Mouse (Mus musculus): ENCODE results near the gene Ttc22. TPM values are rescaled to one million over a fixed set of nuclear protein-coding genes. Genes with fewer than 3 reads are reported as not detected.
A peak's percentile ranks its signal among the peaks of the same experiment; 100 is the strongest.

The Ttc22 gene
- polyA plus RNA-seq, 1 experiment from 2014 or later, result 0.10 TPM

DNA sequence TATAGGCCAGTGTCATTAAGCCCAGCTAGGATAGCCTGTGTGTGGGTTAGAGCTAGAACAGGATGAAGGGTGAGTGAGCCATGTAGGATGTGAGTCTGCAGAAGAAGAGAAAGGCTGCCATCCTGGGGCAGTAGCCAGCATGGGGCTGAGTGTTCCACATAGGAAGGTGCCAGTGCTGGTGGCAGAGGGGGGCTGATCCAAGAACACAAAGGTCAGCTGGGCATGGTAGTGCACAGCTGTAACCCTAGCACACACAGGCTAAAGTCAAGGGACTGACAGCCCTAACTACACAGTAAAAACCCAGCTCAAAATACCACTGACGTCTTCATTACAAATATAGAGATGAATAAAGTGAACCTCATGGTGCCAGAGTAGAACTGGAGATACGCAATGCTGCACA, 44.3 kb downstream of the Ttc22 start:
- Histone ChIP-seq H3K9me3 (replicated peaks; ENCODE audit: control insufficient read depth, low read length) (no peaks in the 10 kb centered on the region), H3K9ac (replicated peaks; ENCODE audit: low read length) (no peak overlapping the region), H3K36me3 (replicated peaks; ENCODE audit: control insufficient read depth, insufficient read depth, low read depth, low read length) (peaks cover 31% of the 10 kb centered on the region), H3K4me3 (ENCODE audit: low read depth, low read length) (no peak overlapping the region), H3K4me2 (ENCODE audit: low read depth, low read length) (no peak overlapping the region), H3K27me3 (ENCODE audit: control insufficient read depth, insufficient read depth, low read length) (no peaks in the 10 kb centered on the region), H3K4me1 (ENCODE audit: control insufficient read depth, insufficient read depth, low read length) (no peaks in the 10 kb centered on the region), H3K27ac (replicated peaks; ENCODE audit: low read depth, low read length) (no peak overlapping the region)
- DNase-seq (ENCODE audit: low spot score) (no peak), ATAC-seq (replicated peaks; ENCODE audit: insufficient number of reproducible peaks, low FRiP score, low TSS enrichment, low read depth) (no peak)
- 98% methylated on average over 2 of the region's 2 CpGs for WGBS

DNA sequence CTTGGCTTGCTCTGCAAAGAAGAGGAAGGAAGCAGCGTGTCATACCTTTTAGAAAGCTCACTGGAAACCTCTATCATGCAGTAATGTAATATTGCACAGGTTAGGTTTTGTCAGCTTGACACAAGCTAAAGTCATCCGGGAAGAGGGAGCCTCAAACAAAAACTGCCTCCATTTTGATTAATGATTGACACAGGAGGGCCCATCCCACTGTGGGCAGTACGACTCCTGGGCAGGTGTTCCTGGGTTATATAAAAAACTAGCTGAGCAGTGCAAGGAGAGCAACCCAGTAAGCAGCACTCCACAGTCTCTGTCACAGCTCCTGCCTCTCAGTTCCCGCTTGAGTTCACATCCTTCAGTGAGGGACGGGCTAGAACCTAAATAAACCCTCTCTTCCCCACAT, 54.5 kb downstream of the Ttc22 start:
- 92% methylated on average over 5 of the region's 5 CpGs for WGBS

DNA sequence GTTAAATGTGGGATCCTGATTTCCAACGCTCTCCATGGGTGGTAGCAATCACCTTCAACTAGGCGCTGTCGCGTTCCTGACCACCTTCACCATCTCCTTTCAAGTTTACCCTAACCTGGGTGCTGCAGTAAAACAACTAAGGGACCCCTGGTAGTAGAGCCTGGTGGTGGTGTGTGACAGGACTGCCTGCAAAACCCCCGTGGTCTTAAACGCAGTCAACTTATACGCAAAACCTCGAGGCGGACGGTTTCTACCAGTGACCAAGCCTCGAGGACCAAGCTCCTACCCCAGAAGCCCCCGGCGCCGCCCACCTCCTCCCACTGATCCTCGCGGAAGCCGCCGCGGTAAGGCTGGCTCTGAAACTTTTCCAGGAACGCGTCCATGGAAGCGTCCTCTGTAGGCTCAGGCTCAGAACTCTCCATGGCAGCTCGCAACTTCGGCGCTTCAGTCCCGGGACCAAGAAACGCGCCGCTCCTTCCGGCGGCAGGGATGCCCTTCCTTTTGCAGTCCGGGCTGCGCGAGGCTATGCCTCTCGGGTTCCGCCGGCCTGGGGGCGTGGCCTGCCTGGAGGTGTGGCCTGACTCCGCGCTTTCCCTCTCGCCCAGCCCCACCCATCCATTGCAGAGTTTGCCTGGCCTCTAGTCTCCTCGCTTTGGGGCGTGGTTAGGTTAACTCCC, 56.3 kb downstream of the Ttc22 start, which contains the start of gene Ttc4:
Ttc4 (minus strand) TSS at position 503 of the 677 bp plus-strand sequence.
- Histone ChIP-seq H3K4me1 (ENCODE audit: control insufficient read depth, insufficient read depth, low read length) (no peaks in the 10 kb centered on the region), H3K4me2 (ENCODE audit: low read depth, low read length) (peak within 1 kb of the TSS; percentile 78), H3K36me3 (replicated peaks; ENCODE audit: control insufficient read depth, insufficient read depth, low read depth, low read length) (peaks cover 2% of the 10 kb centered on the region; the same call in 1 of the 2 replicates), H3K27me3 (ENCODE audit: control insufficient read depth, insufficient read depth, low read length) (no peaks in the 10 kb centered on the region), H3K27ac (replicated peaks; ENCODE audit: low read depth, low read length) (no peak within 1 kb of the TSS; the same call in 1 of the 2 replicates), H3K4me3 (ENCODE audit: low read depth, low read length) (peak within 1 kb of the TSS; percentile 88), H3K9ac (replicated peaks; ENCODE audit: low read length) (peak within 1 kb of the TSS; percentile 90), H3K9me3 (replicated peaks; ENCODE audit: control insufficient read depth, low read length) (no peaks in the 10 kb centered on the region)
- ATAC-seq (replicated peaks; ENCODE audit: insufficient number of reproducible peaks, low FRiP score, low TSS enrichment, low read depth), result peak; percentile 95
- WGBS, result under 1% methylated on average over 43 of the region's 43 CpGs
- peak; percentile 95 for DNase-seq (ENCODE audit: low spot score)

More for the DNA sequence above, 54.5 kb downstream of the Ttc22 start:
- H3K27ac ChIP-seq (replicated peaks; ENCODE audit: low read depth, low read length), result no peak overlapping the region
- no peak for DNase-seq (ENCODE audit: low spot score)
- no peaks in the 10 kb centered on the region for H3K4me1 ChIP-seq (ENCODE audit: control insufficient read depth, insufficient read depth, low read length)
- no peak overlapping the region for H3K4me3 ChIP-seq (ENCODE audit: low read depth, low read length)
- ATAC-seq (replicated peaks; ENCODE audit: insufficient number of reproducible peaks, low FRiP score, low TSS enrichment, low read depth), result no peak
- H3K9ac ChIP-seq (replicated peaks; ENCODE audit: low read length), result no peak overlapping the region
- peaks cover 2% of the 10 kb centered on the region; the same call in 1 of the 2 replicates for H3K36me3 ChIP-seq (replicated peaks; ENCODE audit: control insufficient read depth, insufficient read depth, low read depth, low read length)
- H3K9me3 ChIP-seq (replicated peaks; ENCODE audit: control insufficient read depth, low read length), result no peaks in the 10 kb centered on the region
- H3K4me2 ChIP-seq (ENCODE audit: low read depth, low read length), result no peak overlapping the region
- no peaks in the 10 kb centered on the region for H3K27me3 ChIP-seq (ENCODE audit: control insufficient read depth, insufficient read depth, low read length)

DNA sequence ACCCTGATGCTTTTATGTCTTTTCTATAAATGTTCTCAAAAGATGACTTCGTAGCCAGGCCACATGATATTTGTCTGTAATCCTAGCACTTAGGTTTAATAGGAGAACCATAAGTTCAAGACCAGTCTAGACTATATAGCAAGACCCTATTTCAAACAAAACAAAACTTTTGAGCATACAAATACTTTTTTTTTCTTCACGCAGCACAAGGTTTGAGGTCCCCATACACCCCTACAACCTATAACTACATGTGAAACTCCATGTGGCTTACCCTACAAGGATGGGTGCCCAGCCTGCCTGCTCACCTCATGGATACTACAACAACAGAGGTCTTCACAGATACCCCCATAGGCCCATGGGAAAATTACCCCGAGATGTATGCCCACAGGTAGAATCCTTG, 56.9 kb downstream of the Ttc22 start:
- 46% methylated on average over 3 of the region's 3 CpGs for WGBS
- no peak overlapping the region for H3K4me2 ChIP-seq (ENCODE audit: low read depth, low read length)
- H3K9ac ChIP-seq (replicated peaks; ENCODE audit: low read length), result no peak overlapping the region
- H3K9me3 ChIP-seq (replicated peaks; ENCODE audit: control insufficient read depth, low read length), result no peaks in the 10 kb centered on the region
- H3K27me3 ChIP-seq (ENCODE audit: control insufficient read depth, insufficient read depth, low read length), result no peaks in the 10 kb centered on the region
- no peak for DNase-seq (ENCODE audit: low spot score)
- peak; percentile 56; the same call in 1 of the 2 replicates for ATAC-seq (replicated peaks; ENCODE audit: insufficient number of reproducible peaks, low FRiP score, low TSS enrichment, low read depth)
- H3K4me1 ChIP-seq (ENCODE audit: control insufficient read depth, insufficient read depth, low read length), result no peaks in the 10 kb centered on the region
- H3K27ac ChIP-seq (replicated peaks; ENCODE audit: low read depth, low read length), result no peak overlapping the region
- H3K4me3 ChIP-seq (ENCODE audit: low read depth, low read length), result peak overlapping the region; percentile 88; the same call in 1 of the 2 replicates
- H3K36me3 ChIP-seq (replicated peaks; ENCODE audit: control insufficient read depth, insufficient read depth, low read depth, low read length), result peaks cover 2% of the 10 kb centered on the region; the same call in 1 of the 2 replicates

DNA sequence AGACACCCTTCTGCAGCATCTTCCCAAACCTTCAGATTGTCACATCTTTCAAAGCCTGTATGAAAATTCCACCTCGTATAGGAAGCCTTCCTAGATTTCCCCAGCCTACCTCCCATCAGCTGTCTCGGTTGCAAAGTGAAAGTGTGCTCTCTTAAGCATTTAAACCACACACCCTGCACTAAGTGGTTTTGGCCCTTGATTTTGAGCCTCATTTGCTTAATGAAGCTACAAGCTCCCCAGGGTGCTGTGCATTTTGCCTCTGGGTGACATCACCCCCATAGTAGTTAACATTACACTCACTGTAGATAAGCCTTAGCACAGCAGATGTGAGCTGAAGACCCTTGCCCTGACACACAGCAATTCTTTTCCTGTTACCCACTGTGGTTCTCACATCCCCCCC, 58.7 kb downstream of the Ttc22 start:
- Histone ChIP-seq H3K4me1 (ENCODE audit: control insufficient read depth, insufficient read depth, low read length) (no peaks in the 10 kb centered on the region), H3K36me3 (replicated peaks; ENCODE audit: control insufficient read depth, insufficient read depth, low read depth, low read length) (peaks cover 2% of the 10 kb centered on the region; the same call in 1 of the 2 replicates), H3K4me2 (ENCODE audit: low read depth, low read length) (no peak overlapping the region), H3K27me3 (ENCODE audit: control insufficient read depth, insufficient read depth, low read length) (no peaks in the 10 kb centered on the region), H3K9me3 (replicated peaks; ENCODE audit: control insufficient read depth, low read length) (no peaks in the 10 kb centered on the region), H3K4me3 (ENCODE audit: low read depth, low read length) (no peak overlapping the region), H3K27ac (replicated peaks; ENCODE audit: low read depth, low read length) (no peak overlapping the region), H3K9ac (replicated peaks; ENCODE audit: low read length) (no peak overlapping the region)
- no peak for DNase-seq (ENCODE audit: low spot score)
- no peak for ATAC-seq (replicated peaks; ENCODE audit: insufficient number of reproducible peaks, low FRiP score, low TSS enrichment, low read depth)
- WGBS, result 62% methylated on average over 2 of the region's 2 CpGs

DNA sequence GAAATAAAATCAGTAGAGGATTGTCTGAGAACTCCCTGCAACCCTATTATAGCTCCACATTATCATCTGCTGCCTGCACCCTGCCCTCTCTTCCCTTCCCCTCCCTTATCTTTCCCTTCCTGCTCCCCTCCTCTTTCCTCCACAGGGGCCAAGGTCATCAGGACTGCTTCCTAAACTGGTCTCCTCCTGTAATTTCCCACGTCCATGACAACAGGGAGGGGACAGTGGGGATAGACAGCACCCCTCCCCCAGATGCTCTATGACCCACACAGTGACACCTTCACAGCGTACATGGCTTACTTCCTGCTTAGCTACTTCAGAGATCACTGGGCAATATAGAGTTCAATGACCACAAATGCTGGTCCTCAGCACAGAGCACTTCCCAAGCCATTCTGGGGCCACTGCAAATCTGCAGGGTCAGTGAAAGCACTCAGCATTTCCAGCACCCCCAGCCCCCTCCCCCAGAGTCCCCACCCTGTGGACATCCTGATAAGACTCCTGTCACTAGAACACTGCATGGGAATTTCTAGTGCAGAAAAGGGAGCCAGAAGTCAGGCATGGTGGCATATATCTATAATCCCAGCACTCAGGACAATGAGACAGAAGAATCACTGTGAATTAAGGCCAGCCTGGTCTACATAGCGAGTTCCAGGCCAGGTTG, 66.5 kb downstream of the Ttc22 start:
- Histone ChIP-seq H3K4me2 (ENCODE audit: low read depth, low read length) (no peak overlapping the region), H3K27ac (replicated peaks; ENCODE audit: low read depth, low read length) (no peak overlapping the region), H3K9me3 (replicated peaks; ENCODE audit: control insufficient read depth, low read length) (no peaks in the 10 kb centered on the region), H3K9ac (replicated peaks; ENCODE audit: low read length) (no peak overlapping the region), H3K27me3 (ENCODE audit: control insufficient read depth, insufficient read depth, low read length) (no peaks in the 10 kb centered on the region), H3K36me3 (replicated peaks; ENCODE audit: control insufficient read depth, insufficient read depth, low read depth, low read length) (no peaks in the 10 kb centered on the region), H3K4me3 (ENCODE audit: low read depth, low read length) (no peak overlapping the region), H3K4me1 (ENCODE audit: control insufficient read depth, insufficient read depth, low read length) (no peaks in the 10 kb centered on the region)
- ATAC-seq (replicated peaks; ENCODE audit: insufficient number of reproducible peaks, low FRiP score, low TSS enrichment, low read depth) (no peak), DNase-seq (ENCODE audit: low spot score) (no peak)
- WGBS, result 45% methylated on average over 3 of the region's 3 CpGs

Other genes with a start within 250 kb of the Ttc22 start
- 0.63 and 0.65 TPM in 2 replicates for gene Pcsk9, start 158.1 kb upstream of the Ttc22 start, polyA plus RNA-seq (2014; fragmentation: Nextera tagmentation; extraction: Ambion mirVana)
- gene Bsnd, start 130.1 kb upstream of the Ttc22 start, polyA plus RNA-seq (2014; fragmentation: Nextera tagmentation; extraction: Ambion mirVana), result not detected in 2 replicates
- gene Dhcr24, start 61.4 kb upstream of the Ttc22 start, polyA plus RNA-seq (2014; fragmentation: Nextera tagmentation; extraction: Ambion mirVana), result 21.8 and 22.2 TPM in 2 replicates
- 0.48 TPM in 1 of 2 replicates, not detected in the other for gene Lexm, start 5.2 kb upstream of the Ttc22 start, polyA plus RNA-seq (2014; fragmentation: Nextera tagmentation; extraction: Ambion mirVana)
- gene Pars2, start 28.6 kb downstream of the Ttc22 start, polyA plus RNA-seq (2014; fragmentation: Nextera tagmentation; extraction: Ambion mirVana), result 14.9 and 16.0 TPM in 2 replicates
- gene Ttc4, start 56.5 kb downstream of the Ttc22 start, polyA plus RNA-seq (2014; fragmentation: Nextera tagmentation; extraction: Ambion mirVana), result 97.2 and 99.0 TPM in 2 replicates
- 0.11 TPM in 1 of 2 replicates, not detected in the other for gene Mroh7, start 108.5 kb downstream of the Ttc22 start, polyA plus RNA-seq (2014; fragmentation: Nextera tagmentation; extraction: Ambion mirVana)
- 0.15 TPM in 2 replicates for gene Fam151a, start 111.5 kb downstream of the Ttc22 start, polyA plus RNA-seq (2014; fragmentation: Nextera tagmentation; extraction: Ambion mirVana)
- gene Acot11, start 182.6 kb downstream of the Ttc22 start, polyA plus RNA-seq (2014; fragmentation: Nextera tagmentation; extraction: Ambion mirVana), result 1.1 and 1.2 TPM in 2 replicates

Data from embryonic facial prominence, embryonic 11.5 days (tissue).